Mouse (Mus musculus): Measurements from ENCODE around the gene Gm3435. TPM values are rescaled to one million over a fixed set of nuclear protein-coding genes. Genes with fewer than 3 reads are reported as not detected.

The Gm3435 gene
- polyA plus RNA-seq, 1 experiment from 2014 or later = 5.0 TPM

DNA sequence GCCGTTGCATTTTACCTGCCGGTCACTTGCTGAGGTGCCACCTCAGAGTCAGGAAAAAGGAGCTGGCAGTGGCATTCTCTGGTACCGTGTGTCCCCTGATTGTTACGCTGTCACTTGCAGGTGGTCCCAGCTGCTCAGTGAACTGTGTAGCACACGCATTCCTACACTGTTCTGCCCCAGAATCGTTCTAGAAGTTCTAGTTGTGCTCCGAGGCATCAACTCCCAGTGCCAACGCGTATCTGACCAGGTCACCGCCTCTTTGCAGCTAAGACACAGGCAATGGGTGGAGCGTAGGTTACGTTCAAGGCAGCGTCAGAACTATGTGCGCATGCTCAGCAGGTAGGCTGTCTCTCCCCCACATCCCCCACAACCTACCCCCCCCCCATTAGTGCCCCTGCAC is 49.7 kb downstream of the Gm3435 start:
- peaks cover 7% of the 10 kb centered on the region; the same call in 1 of the 2 replicates for H3K36me3 ChIP-seq (ENCODE audit: control insufficient read depth, insufficient read depth, low read length)
- ATAC-seq = no peak

GRCm38 (mm10) chr17:15060356-15060755 is 50.4 kb downstream of the Gm3435 start:
- Histone ChIP-seq H3K4me3 (ENCODE audit: low read length) (no peak overlapping the region), H3K4me1 (ENCODE audit: control insufficient read depth, insufficient read depth, low read depth, low read length) (no peaks in the 10 kb centered on the region), H3K9ac (ENCODE audit: low read depth, low read length) (no peak overlapping the region), H3K4me2 (ENCODE audit: low read length) (no peak overlapping the region), H3K27me3 (replicated peaks; ENCODE audit: control insufficient read depth, insufficient read depth, low read length) (no peaks in the 10 kb centered on the region), H3K27ac (ENCODE audit: low read depth, low read length) (no peak overlapping the region), H3K9me3 (ENCODE audit: control insufficient read depth, low read length) (no peaks in the 10 kb centered on the region), H3K36me3 (ENCODE audit: control insufficient read depth, insufficient read depth, low read length) (peaks cover 7% of the 10 kb centered on the region; the same call in 1 of the 2 replicates)
- 95% methylated on average over 6 of the region's 6 CpGs for WGBS
- ATAC-seq = no peak

More for the DNA sequence above, 49.7 kb downstream of the Gm3435 start:
- no peak overlapping the region for H3K4me2 ChIP-seq (ENCODE audit: low read length)
- no peaks in the 10 kb centered on the region for H3K27me3 ChIP-seq (replicated peaks; ENCODE audit: control insufficient read depth, insufficient read depth, low read length)
- H3K4me1 ChIP-seq (ENCODE audit: control insufficient read depth, insufficient read depth, low read depth, low read length) = no peaks in the 10 kb centered on the region
- H3K4me3 ChIP-seq (ENCODE audit: low read length) = no peak overlapping the region
- H3K9ac ChIP-seq (ENCODE audit: low read depth, low read length) = no peak overlapping the region
- no peak overlapping the region for H3K27ac ChIP-seq (ENCODE audit: low read depth, low read length)
- no peaks in the 10 kb centered on the region for H3K9me3 ChIP-seq (ENCODE audit: control insufficient read depth, low read length)
- 96% methylated on average over 14 of the region's 14 CpGs for WGBS

DNA sequence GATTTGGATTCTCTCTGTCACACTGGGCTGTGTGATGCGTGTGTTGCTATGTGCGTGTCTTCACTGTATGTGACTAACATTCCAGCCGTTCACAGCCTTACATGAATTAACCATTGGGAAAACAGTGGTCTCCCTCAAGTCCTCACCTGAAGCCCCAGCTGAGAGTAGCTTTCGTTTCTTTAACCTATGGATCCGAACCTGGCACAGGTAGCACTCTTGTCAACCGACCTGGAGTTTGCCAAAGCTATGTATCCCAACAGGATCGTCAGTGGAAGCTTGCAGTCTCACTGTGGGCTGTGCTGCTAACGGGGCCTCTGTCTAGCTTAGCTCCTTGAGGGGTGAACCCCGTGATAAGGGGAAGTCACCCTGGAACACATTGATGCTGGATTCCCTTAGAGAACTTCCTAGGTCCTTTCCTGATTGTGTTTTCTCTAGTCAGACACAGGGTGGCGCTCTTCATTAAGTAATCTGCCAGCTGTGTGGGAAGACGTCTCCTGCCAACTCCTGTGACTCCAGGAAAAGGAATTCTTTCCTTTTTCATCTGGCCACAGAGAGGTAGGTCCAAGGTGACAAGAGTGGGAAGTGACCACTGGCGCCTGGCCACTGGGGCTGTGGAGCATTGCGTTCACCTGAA is 55.5 kb downstream of the Gm3435 start:
- Histone ChIP-seq H3K9me3 (ENCODE audit: control insufficient read depth, low read length) (no peaks in the 10 kb centered on the region), H3K9ac (ENCODE audit: low read depth, low read length) (peak overlapping the region; percentile 50), H3K27ac (ENCODE audit: low read depth, low read length) (no peak overlapping the region), H3K4me3 (ENCODE audit: low read length) (peak overlapping the region; percentile 21), H3K36me3 (ENCODE audit: control insufficient read depth, insufficient read depth, low read length) (0 out of 2 replicates have a peak, but pooled peaks cover 4% of the 10 kb centered on the region), H3K4me1 (ENCODE audit: control insufficient read depth, insufficient read depth, low read depth, low read length) (no peaks in the 10 kb centered on the region), H3K27me3 (replicated peaks; ENCODE audit: control insufficient read depth, insufficient read depth, low read length) (no peaks in the 10 kb centered on the region), H3K4me2 (ENCODE audit: low read length) (peak overlapping the region; percentile 48)
- peak; percentile 87 for ATAC-seq
- WGBS = 43% methylated on average over 13 of the region's 13 CpGs

DNA sequence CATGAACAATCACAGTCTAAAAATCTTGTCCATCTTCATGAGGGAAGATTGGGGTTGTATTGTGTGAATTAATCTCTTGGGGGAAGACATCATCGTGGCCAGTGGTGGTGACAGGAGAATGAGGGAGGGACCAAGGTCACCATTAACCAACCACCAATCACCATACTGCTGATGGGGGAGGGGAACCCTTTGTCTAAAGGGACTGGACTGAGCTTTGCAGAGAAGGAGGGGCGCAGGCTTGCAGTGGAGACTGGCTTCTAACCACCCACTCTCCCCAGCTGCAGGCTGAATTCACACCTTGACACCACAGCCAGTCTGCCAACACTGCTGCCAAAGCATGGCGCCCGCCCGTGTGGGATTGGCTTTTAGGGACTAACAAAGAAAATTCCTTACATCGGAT is 56.1 kb downstream of the Gm3435 start:
- H3K9ac ChIP-seq (ENCODE audit: low read depth, low read length) = peak overlapping the region; percentile 50
- peak; percentile 84 for ATAC-seq
- 41% methylated on average over 6 of the region's 6 CpGs for WGBS
- no peaks in the 10 kb centered on the region for H3K9me3 ChIP-seq (ENCODE audit: control insufficient read depth, low read length)
- peak overlapping the region; percentile 48 for H3K4me2 ChIP-seq (ENCODE audit: low read length)
- 0 out of 2 replicates have a peak, but pooled peaks cover 3% of the 10 kb centered on the region for H3K36me3 ChIP-seq (ENCODE audit: control insufficient read depth, insufficient read depth, low read length)
- H3K4me1 ChIP-seq (ENCODE audit: control insufficient read depth, insufficient read depth, low read depth, low read length) = no peaks in the 10 kb centered on the region
- H3K27ac ChIP-seq (ENCODE audit: low read depth, low read length) = no peak overlapping the region
- H3K27me3 ChIP-seq (replicated peaks; ENCODE audit: control insufficient read depth, insufficient read depth, low read length) = no peaks in the 10 kb centered on the region
- peak overlapping the region; percentile 21 for H3K4me3 ChIP-seq (ENCODE audit: low read length)

- no peaks in the 10 kb centered on the region for H3K4me1 ChIP-seq (ENCODE audit: control insufficient read depth, insufficient read depth, low read depth, low read length)
- H3K27ac ChIP-seq (ENCODE audit: low read depth, low read length) = no peak overlapping the region
- no peaks in the 10 kb centered on the region for H3K27me3 ChIP-seq (replicated peaks; ENCODE audit: control insufficient read depth, insufficient read depth, low read length)
- H3K36me3 ChIP-seq (ENCODE audit: control insufficient read depth, insufficient read depth, low read length) = no peaks in the 10 kb centered on the region
- 61% methylated on average over 1 of the region's 1 CpGs for WGBS
- no peak overlapping the region for H3K4me2 ChIP-seq (ENCODE audit: low read length)
- H3K4me3 ChIP-seq (ENCODE audit: low read length) = no peak overlapping the region
- ATAC-seq = no peak
- no peak overlapping the region for H3K9ac ChIP-seq (ENCODE audit: low read depth, low read length)
- H3K9me3 ChIP-seq (ENCODE audit: control insufficient read depth, low read length) = no peaks in the 10 kb centered on the region
Measured at GRCm38 (mm10) chr17:15066911-15067310, 56.9 kb downstream of the Gm3435 start.

GRCm38 (mm10) chr17:15068040-15068792 is 58.2 kb downstream of the Gm3435 start:
- H3K9me3 ChIP-seq (ENCODE audit: control insufficient read depth, low read length) = no peaks in the 10 kb centered on the region
- H3K4me1 ChIP-seq (ENCODE audit: control insufficient read depth, insufficient read depth, low read depth, low read length) = no peaks in the 10 kb centered on the region
- no peak overlapping the region for H3K4me2 ChIP-seq (ENCODE audit: low read length)
- no peak overlapping the region for H3K9ac ChIP-seq (ENCODE audit: low read depth, low read length)
- WGBS = 67% methylated on average over 8 of the region's 8 CpGs
- H3K27ac ChIP-seq (ENCODE audit: low read depth, low read length) = no peak overlapping the region
- H3K36me3 ChIP-seq (ENCODE audit: control insufficient read depth, insufficient read depth, low read length) = no peaks in the 10 kb centered on the region
- no peak for ATAC-seq
- no peaks in the 10 kb centered on the region for H3K27me3 ChIP-seq (replicated peaks; ENCODE audit: control insufficient read depth, insufficient read depth, low read length)
- no peak overlapping the region for H3K4me3 ChIP-seq (ENCODE audit: low read length)

- no peaks in the 10 kb centered on the region for H3K4me1 ChIP-seq (ENCODE audit: control insufficient read depth, insufficient read depth, low read depth, low read length)
- 75% methylated on average over 2 of the region's 2 CpGs for WGBS
Measured at GRCm38 (mm10) chr17:15069124-15069523, 59.1 kb downstream of the Gm3435 start.

More at GRCm38 (mm10) chr17:15069124-15069523, 59.1 kb downstream of the Gm3435 start:
- no peak overlapping the region for H3K9ac ChIP-seq (ENCODE audit: low read depth, low read length)
- H3K9me3 ChIP-seq (ENCODE audit: control insufficient read depth, low read length) = no peaks in the 10 kb centered on the region
- H3K27ac ChIP-seq (ENCODE audit: low read depth, low read length) = no peak overlapping the region
- H3K4me3 ChIP-seq (ENCODE audit: low read length) = no peak overlapping the region
- no peak for ATAC-seq
- H3K4me2 ChIP-seq (ENCODE audit: low read length) = no peak overlapping the region
- H3K36me3 ChIP-seq (ENCODE audit: control insufficient read depth, insufficient read depth, low read length) = no peaks in the 10 kb centered on the region
- no peaks in the 10 kb centered on the region for H3K27me3 ChIP-seq (replicated peaks; ENCODE audit: control insufficient read depth, insufficient read depth, low read length)

Other genes with a start within 250 kb of the Gm3435 start
- 8.2 and 11.7 TPM in 2 replicates for gene Wdr27, start 67.0 kb upstream of the Gm3435 start, polyA plus RNA-seq (2015; fragmentation: Nextera tagmentation; extraction: Ambion mirVana)
- 28.0 and 28.9 TPM in 2 replicates for gene 1600012H06Rik, start 67.0 kb upstream of the Gm3435 start, polyA plus RNA-seq (2015; fragmentation: Nextera tagmentation; extraction: Ambion mirVana)
- gene Phf10, start 48.9 kb upstream of the Gm3435 start, polyA plus RNA-seq (2015; fragmentation: Nextera tagmentation; extraction: Ambion mirVana) = 14.6 and 16.7 TPM in 2 replicates
- gene 9030025P20Rik, start 31.7 kb upstream of the Gm3435 start, polyA plus RNA-seq (2015; fragmentation: Nextera tagmentation; extraction: Ambion mirVana) = 6.2 and 6.5 TPM in 2 replicates
- 0.71 TPM in 1 of 2 replicates, not detected in the other for gene Gm3417, start 31.4 kb upstream of the Gm3435 start, polyA plus RNA-seq (2015; fragmentation: Nextera tagmentation; extraction: Ambion mirVana)
- gene Ermard, start 31.0 kb downstream of the Gm3435 start, polyA plus RNA-seq (2015; fragmentation: Nextera tagmentation; extraction: Ambion mirVana) = 76.3 and 76.8 TPM in 2 replicates
- 0.80 and 0.96 TPM in 2 replicates for gene Tcte3, start 31.3 kb downstream of the Gm3435 start, polyA plus RNA-seq (2015; fragmentation: Nextera tagmentation; extraction: Ambion mirVana)
- gene Gm3448, start 31.4 kb downstream of the Gm3435 start, polyA plus RNA-seq (2015; fragmentation: Nextera tagmentation; extraction: Ambion mirVana) = 3.1 and 3.7 TPM in 2 replicates

All from hindbrain, embryonic 16.5 days (tissue).